Mouse (Mus musculus) ovary, postnatal 10 days (tissue): ENCODE measurements around the gene Anapc15.

Source experiments
- DNase-seq: peaks from one replicate; pipeline ENCODE4 v3.0.0; 2022; ENCODE audit warnings: low spot score

Anapc15 gene

DNA sequence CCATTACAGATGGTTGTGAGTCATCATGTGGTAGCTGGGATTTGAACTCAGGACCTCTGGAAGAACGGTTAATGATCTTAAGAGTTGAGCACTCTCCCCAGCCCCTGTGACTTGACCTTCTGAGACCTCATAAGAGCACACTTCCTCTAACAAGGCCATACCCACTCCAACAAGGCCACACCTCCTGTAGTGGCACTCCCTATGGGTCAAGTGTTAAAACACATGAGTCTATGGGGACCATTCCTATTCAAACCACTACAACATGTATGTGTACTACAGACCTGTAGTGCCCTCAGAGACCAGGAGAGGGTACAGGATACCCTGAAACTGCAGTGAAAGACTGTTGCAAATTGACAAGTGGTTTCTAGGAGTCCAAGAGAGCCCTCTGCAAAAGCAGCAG, 15.6 kb upstream of the Anapc15 start:
- DNase-seq: no peak

GRCm38 (mm10) chr7:101851689-101852088, 11.8 kb upstream of the Anapc15 start:
- no peak for DNase-seq

DNA sequence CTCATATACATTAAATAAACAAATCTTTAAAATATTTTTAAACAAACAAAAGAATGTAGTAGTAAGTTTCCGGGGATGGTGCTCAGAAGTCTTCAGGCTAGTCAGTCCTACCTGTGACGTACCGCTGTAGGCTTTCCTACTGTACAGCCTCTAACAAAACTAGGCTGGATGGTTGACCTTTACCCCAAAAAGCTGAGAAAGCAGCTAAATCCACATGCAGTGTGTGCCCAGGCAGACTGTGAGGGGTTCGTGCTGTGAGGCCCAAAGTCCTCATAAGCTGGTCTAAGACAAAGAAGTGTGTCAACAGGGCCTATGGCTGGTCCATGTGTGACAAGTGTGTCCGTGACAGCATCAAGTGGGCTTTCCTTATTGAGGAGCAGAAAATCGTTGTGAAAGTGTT, 10.7 kb upstream of the Anapc15 start:
- DNase-seq: no peak

DNA sequence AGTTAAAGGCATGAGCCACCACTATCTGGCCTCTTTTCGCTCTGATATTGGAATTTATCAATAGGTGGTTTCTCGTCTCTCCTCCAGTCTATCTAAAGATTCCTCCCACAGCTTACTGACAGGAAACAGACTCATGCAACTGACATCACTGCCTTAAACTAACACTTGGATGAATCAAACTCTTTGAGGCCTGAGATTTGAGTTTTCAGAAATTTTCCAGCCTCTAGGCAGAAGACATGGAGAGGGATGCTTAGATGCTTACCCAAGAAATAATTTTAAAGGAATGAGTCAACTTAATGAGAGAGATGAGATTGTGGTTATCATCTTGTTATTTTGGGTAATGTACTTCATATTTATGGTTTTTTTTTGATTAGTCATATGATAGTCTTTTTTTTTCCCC, 9.7 kb upstream of the Anapc15 start:
- no peak for DNase-seq

- no peak for DNase-seq
Measured at GRCm38 (mm10) chr7:101857094-101857493, 6.4 kb upstream of the Anapc15 start, which contains the start of gene Folr2. Gene Folr2, minus strand, starts transcription at chr7:101857194.

GRCm38 (mm10) chr7:101858362-101858761, 5.2 kb upstream of the Anapc15 start:
- no peak for DNase-seq

DNA sequence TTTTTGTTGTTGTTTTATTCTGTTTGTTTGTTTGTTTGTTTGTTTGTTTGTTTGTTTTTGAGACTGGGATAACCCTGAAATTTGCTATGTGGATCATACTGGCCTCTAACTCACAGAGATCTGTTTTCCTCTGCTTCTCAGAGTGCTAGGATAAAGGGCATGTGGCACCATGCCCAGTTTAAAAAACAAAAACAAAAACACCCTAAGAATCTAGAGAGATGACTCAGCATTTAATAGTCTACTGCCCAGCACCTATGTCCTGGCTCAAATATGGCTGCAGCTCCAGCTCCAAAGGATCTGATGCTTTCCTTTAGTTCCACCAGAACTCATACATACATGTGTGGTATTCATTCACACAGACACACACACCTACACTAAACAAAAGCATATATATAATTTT, 2.5 kb upstream of the Anapc15 start:
- no peak for DNase-seq

DNA sequence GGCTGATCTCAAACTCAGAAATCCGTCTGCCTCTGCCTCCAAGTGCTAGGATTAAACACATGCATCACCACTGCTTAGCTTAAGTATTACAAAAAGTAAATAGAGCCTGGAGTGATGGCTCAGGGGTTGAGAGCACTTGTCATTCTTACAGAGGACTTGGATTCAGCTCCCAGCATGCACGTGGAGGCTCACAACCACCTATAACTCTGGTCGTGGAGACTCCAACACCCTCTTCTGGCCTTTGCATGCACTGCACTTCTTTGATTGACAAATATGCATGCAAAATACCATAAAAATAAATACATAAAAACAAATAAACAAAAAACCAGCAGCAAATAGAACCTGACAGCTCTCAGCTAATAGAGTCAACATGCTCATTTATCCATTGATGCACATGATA, 1.2 kb upstream of the Anapc15 start:
- no peak for DNase-seq

GRCm38 (mm10) chr7:101866491-101867265, 3.2 kb downstream of the Anapc15 start:
- DNase-seq: no peak

DNA sequence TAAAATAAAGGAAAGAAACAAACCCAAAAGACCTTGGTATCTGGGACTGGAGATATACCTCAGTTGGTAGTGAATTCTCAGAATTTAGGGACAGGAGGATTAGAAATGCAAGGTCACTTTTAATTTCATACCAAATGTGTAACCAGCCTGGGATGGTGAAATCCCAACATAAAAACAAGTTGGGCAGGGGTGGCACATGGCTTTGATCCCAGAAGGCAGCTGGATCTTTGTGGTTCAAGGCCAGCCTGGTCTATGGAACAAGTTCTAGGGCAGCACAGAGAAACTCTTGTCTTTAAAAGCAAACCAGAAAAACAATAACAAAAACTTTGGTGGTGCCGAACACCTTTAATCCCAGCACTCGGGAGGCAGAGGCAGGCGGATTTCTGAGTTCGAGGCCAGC, 4.0 kb downstream of the Anapc15 start:
- DNase-seq: no peak

DNA sequence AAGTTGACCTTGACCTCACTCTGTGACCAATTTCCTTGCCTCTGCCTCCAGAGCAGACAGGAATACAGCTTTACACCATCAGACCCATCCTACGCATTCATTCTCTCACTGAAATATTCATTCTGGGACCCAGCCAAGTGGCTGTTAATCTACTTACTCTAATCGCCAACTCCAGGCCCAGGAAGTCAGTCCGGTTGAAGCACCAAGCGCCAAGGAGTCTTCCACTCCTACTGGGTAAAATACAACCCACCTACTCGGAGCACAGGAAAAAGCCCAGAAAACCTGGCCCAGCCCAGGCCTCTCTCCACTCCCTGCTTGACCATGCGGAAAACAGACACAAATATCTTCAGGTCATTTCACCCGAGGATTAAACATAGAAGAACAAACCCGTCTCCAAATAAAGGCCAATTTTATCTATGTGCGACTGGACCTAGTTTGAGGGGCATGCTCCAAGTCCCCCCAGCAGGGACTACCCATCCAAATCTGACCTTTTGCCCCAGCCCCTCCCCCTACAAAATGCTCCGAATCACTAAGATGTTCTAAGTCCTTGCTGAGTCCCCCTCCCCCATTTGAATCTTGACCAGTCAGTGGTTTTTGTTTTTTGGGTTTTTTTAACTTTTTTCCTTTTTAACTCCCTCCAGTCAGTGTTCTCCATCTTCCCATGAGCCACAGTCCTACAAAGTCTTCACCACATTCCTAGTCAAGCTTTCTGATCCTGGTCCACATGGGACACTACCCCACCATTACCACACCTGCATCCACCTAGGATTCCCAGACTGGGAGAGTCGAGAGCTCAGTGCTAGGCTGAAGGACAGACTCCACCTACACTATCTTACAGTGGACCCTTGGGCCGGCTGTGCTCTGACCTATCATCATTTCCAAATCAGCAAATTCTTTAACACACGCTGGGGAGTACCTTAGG, 5.0 kb downstream of the Anapc15 start:
- DNase-seq: no peak

GRCm38 (mm10) chr7:101869163-101869500, 5.6 kb downstream of the Anapc15 start:
- DNase-seq: no peak

- DNase-seq: no peak
Measured at GRCm38 (mm10) chr7:101870629-101871028, 7.1 kb downstream of the Anapc15 start, which contains the start of gene Folr1. Gene Folr1, minus strand, starts transcription at chr7:101870788.

- no peak for DNase-seq
Measured at GRCm38 (mm10) chr7:101871296-101871695, 7.8 kb downstream of the Anapc15 start.

GRCm38 (mm10) chr7:101875978-101876377, 12.5 kb downstream of the Anapc15 start:
- DNase-seq: no peak

DNA sequence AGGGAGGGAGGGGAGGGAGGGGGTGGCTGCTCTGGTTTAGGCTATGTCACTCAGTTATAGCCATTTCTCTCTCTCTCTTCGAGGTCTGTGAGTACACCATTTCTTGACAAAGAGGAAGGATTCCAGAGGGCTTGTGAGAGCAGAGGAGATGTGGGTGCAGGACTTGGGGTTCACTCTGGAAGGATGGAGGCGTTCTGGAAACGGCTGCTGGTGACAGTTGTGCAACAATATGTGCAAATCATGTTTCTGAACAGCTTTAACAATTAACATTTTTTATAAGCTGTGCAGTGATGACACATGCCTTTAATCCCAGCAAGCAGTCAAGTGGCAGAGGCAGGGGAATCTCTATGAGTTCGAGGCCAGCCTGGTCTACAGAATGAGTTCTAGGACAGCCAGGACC, 17.3 kb downstream of the Anapc15 start:
- DNase-seq: no peak

- DNase-seq: no peak
Measured at GRCm38 (mm10) chr7:101882413-101883154, 19.1 kb downstream of the Anapc15 start.

GRCm38 (mm10) chr7:101884160-101884559, 20.6 kb downstream of the Anapc15 start:
- DNase-seq: no peak

- no peak for DNase-seq
Measured at GRCm38 (mm10) chr7:101886274-101886673, 22.8 kb downstream of the Anapc15 start.

GRCm38 (mm10) chr7:101888460-101888859, 24.9 kb downstream of the Anapc15 start:
- no peak for DNase-seq

GRCm38 (mm10) chr7:101895695-101896094, 32.2 kb downstream of the Anapc15 start:
- DNase-seq: no peak
